Mouse (Mus musculus) heart, postnatal 0 days (tissue): Measurements from ENCODE around the gene Fbxo31. TPM values are rescaled to one million over a fixed set of nuclear protein-coding genes. Genes with fewer than 3 reads are reported as not detected.

Experiments
- ATAC-seq: fragments of 200-750 bp; cut with Nextera tagmentation; 2 replicates; pipeline ENCODE4 v1.8.0; 2017; ENCODE audit warnings: low read depth, moderate number of reproducible peaks, moderate library complexity; ENCODE audit not compliant: insufficient read depth
- DNase-seq: peaks from one replicate; pipeline ENCODE4 v3.0.0-alpha.2; 2016; ENCODE audit warnings: low spot score
- H3K27ac ChIP-seq: fragments of 300-500 bp; sonication (generic); 2 replicates; pipeline ENCODE4 v1.5.1; 2014; ENCODE audit warnings: low read depth, mild to moderate bottlenecking
- H3K27me3 ChIP-seq: fragments of 300-500 bp; sonication (generic); 2 replicates; pipeline ENCODE4 v1.6.1; 2014; ENCODE audit warnings: low read length, mixed read lengths; ENCODE audit not compliant: control insufficient read depth, insufficient read depth
- H3K36me3 ChIP-seq: fragments of 300-500 bp; sonication (generic); replicated peaks from 2 replicates; pipeline ENCODE4 v1.6.1; 2014; ENCODE audit warnings: low read length, mixed read lengths; ENCODE audit not compliant: control insufficient read depth, insufficient read depth
- H3K4me1 ChIP-seq: fragments of 300-500 bp; sonication (generic); 2 replicates; pipeline ENCODE4 v1.6.1; 2014; ENCODE audit warnings: antibody characterized with exemption; ENCODE audit not compliant: control insufficient read depth, insufficient read depth
- H3K4me2 ChIP-seq: fragments of 300-500 bp; sonication (generic); 2 replicates; pipeline ENCODE4 v1.6.1; 2014; ENCODE audit warnings: low read depth, mild to moderate bottlenecking, low read length, moderate library complexity
- H3K4me3 ChIP-seq: fragments of 300-500 bp; sonication (generic); 2 replicates; pipeline ENCODE4 v1.5.1; 2014; ENCODE audit warnings: low read depth, low read length
- H3K9ac ChIP-seq: fragments of 300-500 bp; sonication (generic); replicated peaks from 2 replicates; pipeline ENCODE4 v1.6.1; 2014; ENCODE audit warnings: low read depth, low read length, mixed read lengths
- H3K9me3 ChIP-seq: fragments of 300-500 bp; sonication (generic); replicated peaks from 2 replicates; pipeline ENCODE4 v1.6.1; 2016; ENCODE audit warnings: low read length; ENCODE audit not compliant: control insufficient read depth
- CTCF ChIP-seq: IDR thresholded peaks from 2 replicates; pipeline ENCODE4 v1.5.1; 2016; ENCODE audit warnings: antibody characterized with exemption, control low read depth, low read depth
- EP300 ChIP-seq: IDR thresholded peaks from 2 replicates; pipeline ENCODE4 v1.6.1; 2016; ENCODE audit warnings: antibody characterized with exemption, low read depth
- WGBS: fragments of 180-500 bp; shearing (Covaris S2); extraction: QIAGEN DNeasy Blood & Tissue Kit; methylation state at CpG from one replicate; pipeline ENCODE4 v1.1.7; 2014; 5-methylcytosine and 5-hydroxymethylcytosine counted together
- polyA plus RNA-seq: library from polyadenylated mRNA; unstranded; fragments of >200 nt; fragmentation: Nextera tagmentation; extraction: Ambion mirVana; gene quantifications from 2 replicates; pipeline ENCODE4 v1.2.1, GENCODE M21; 2015
- total RNA-seq: library from RNA; depleted of rRNA; stranded (reverse); fragments of >200 nt; gene quantifications from 2 replicates; pipeline ENCODE4 v1.2.3, GENCODE M21; 2014; ENCODE audit warnings: low replicate concordance

Gene Fbxo31
- total and polyA plus RNA-seq, 2 experiments from 2014 or later: 12.7 to 28.9 TPM

DNA sequence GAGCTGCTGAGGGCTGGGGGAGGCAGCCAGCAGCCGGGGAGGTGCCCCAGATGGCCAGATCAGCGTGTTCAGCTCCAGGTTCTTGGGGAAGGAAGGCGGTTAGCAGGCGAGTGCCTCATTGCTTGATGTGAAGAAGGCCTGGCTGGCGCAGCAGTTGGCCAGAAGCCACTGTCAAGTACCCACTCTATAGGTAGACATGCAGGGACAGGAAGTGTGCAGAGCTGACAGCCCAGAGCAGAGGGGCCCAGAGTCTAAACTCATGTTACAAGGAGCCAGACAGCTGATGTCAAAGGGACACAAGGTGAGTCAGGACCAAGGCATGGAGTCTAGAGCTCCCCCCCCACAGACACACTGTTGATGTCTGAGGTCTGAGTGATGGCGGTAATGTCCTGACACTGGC, 28.6 kb downstream of the Fbxo31 start:
- no peak for ATAC-seq
- H3K27ac ChIP-seq: no peak overlapping the region
- peaks cover 36% of the 10 kb centered on the region for H3K36me3 ChIP-seq
- no peak for DNase-seq
- no peak overlapping the region for H3K4me3 ChIP-seq
- H3K27me3 ChIP-seq: 0 out of 2 replicates have a peak, but pooled peaks cover 10% of the 10 kb centered on the region
- no peaks in the 10 kb centered on the region for H3K9me3 ChIP-seq
- TF ChIP-seq EP300 (no peak), CTCF (no peak)
- 64% methylated on average over 6 of the region's 6 CpGs for WGBS
- no peaks in the 10 kb centered on the region; the same call in 1 of the 2 replicates for H3K4me1 ChIP-seq
- no peak overlapping the region for H3K4me2 ChIP-seq
- no peak overlapping the region for H3K9ac ChIP-seq

GRCm38 (mm10) chr8:121547132-121547531, 31.5 kb downstream of the Fbxo31 start:
- Histone ChIP-seq H3K9me3 (no peaks in the 10 kb centered on the region), H3K27ac (no peak overlapping the region), H3K36me3 (peaks cover 10% of the 10 kb centered on the region; the same call in 1 of the 2 replicates), H3K4me2 (no peak overlapping the region), H3K9ac (no peak overlapping the region), H3K27me3 (0 out of 2 replicates have a peak, but pooled peaks cover 17% of the 10 kb centered on the region), H3K4me1 (no peaks in the 10 kb centered on the region; the same call in 1 of the 2 replicates), H3K4me3 (no peak overlapping the region)
- DNase-seq: peak; percentile 81
- peak; percentile 30; the same call in 1 of the 2 replicates for ATAC-seq
- TF ChIP-seq EP300 (no peak), CTCF (peak; percentile 95)
- 6% methylated on average over 7 of the region's 7 CpGs for WGBS

DNA sequence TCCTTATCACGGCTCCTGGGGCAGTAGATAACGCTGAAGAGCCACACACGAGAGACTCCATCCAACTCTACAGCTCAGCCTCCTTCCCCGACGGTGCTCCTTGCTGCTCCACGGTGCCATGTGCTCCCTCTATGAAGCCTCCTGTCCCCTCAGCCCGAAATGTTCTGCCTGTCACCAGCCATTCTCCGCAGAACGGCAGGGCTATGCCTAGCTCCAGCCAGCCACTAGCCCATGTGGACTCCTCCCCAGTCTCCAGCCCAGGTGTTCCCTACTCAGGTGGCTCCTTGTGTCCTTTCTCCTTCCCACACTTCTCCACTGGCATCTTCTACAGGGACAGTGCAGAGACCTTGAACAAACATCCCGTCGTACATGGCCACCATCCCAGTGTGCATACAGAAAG, 33.7 kb downstream of the Fbxo31 start:
- ATAC-seq: no peak
- no peak overlapping the region for H3K27ac ChIP-seq
- DNase-seq: no peak
- H3K4me3 ChIP-seq: no peak overlapping the region
- no peak overlapping the region for H3K4me2 ChIP-seq
- TF ChIP-seq EP300 (no peak), CTCF (no peak)
- 41% methylated on average over 11 of the region's 11 CpGs for WGBS
- 0 out of 2 replicates have a peak, but pooled peaks cover 17% of the 10 kb centered on the region for H3K27me3 ChIP-seq
- H3K9ac ChIP-seq: no peak overlapping the region
- no peaks in the 10 kb centered on the region for H3K4me1 ChIP-seq
- no peaks in the 10 kb centered on the region for H3K9me3 ChIP-seq
- H3K36me3 ChIP-seq: 0 out of 2 replicates have a peak, but pooled peaks cover 5% of the 10 kb centered on the region

DNA sequence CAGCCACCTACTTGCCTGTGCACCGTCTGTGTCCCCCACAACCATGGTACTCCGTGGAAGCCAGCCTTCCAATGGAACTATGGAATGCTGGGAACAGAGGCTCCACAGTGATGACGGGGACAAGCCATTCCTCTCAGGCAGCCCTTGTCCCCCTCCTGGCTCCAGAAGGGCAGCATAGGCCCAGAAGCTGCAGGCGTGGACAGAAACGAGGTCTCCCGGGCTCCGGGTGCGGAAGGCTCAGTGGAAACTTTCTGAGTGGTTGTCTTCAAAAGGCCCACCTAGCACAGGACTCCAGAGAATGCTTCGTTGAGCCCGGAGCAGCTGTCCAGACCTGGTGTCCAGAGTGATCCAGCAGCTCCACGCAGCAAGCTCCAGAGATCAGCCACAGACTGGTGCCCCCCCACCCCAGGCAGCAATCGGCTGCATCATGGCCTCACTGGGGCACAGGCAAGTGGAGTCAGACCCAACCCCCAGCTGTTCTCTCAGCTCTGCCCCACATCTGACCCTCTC, 34.3 kb downstream of the Fbxo31 start, which contains the start of gene 1700018B08Rik:
Gene 1700018B08Rik (minus strand): TSS at position 45 of the 510 bp plus-strand sequence.
- Histone ChIP-seq H3K9ac (no peak within 1 kb of the TSS), H3K9me3 (no peaks in the 10 kb centered on the region), H3K27ac (no peak within 1 kb of the TSS), H3K4me1 (no peaks in the 10 kb centered on the region), H3K4me2 (no peak within 1 kb of the TSS), H3K27me3 (0 out of 2 replicates have a peak, but pooled peaks cover 23% of the 10 kb centered on the region), H3K36me3 (0 out of 2 replicates have a peak, but pooled peaks cover 1% of the 10 kb centered on the region), H3K4me3 (no peak within 1 kb of the TSS)
- no peak for TF ChIP-seq EP300
- TF ChIP-seq CTCF: no peak
- DNase-seq: no peak
- WGBS: 77% methylated on average over 12 of the region's 12 CpGs
- ATAC-seq: no peak

DNA sequence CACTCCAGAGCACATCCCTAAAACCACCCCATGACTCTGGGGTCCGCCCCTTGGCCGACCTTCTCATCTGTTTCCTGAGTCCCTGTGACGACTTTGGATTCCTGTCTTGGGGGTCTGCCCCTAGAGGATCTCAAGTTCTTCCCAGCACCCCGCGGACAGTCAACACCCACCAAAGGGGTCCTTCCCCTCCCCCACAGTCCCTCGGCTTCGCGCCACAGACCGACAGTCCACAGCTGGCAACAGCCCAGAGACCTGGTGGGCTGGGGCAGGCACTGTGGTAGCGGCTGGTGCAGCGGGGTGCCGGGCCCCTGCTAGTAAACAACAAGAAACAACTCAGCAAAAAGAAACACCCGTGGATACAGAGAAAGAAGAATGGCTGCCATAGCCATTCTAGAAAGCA, 35.7 kb downstream of the Fbxo31 start:
- H3K4me3 ChIP-seq: no peak overlapping the region
- H3K9ac ChIP-seq: no peak overlapping the region
- no peak for TF ChIP-seq EP300
- TF ChIP-seq CTCF: no peak
- H3K27me3 ChIP-seq: 0 out of 2 replicates have a peak, but pooled peaks cover 26% of the 10 kb centered on the region
- no peaks in the 10 kb centered on the region for H3K9me3 ChIP-seq
- no peak for DNase-seq
- H3K27ac ChIP-seq: no peak overlapping the region
- H3K4me1 ChIP-seq: no peaks in the 10 kb centered on the region
- WGBS: 60% methylated on average over 13 of the region's 13 CpGs
- H3K4me2 ChIP-seq: no peak overlapping the region
- no peaks in the 10 kb centered on the region for H3K36me3 ChIP-seq
- no peak for ATAC-seq
